ENCODE assay signal across 22 mouse cellular contexts in genomic region chr3:117310801-117311368, GRCm38 (mm10). TPM values are rescaled to one million over a fixed set of nuclear protein-coding genes. Genes with fewer than 3 reads are reported as not detected.
"Had no signal": no experiment of that assay in that cellular context is flagged by ENCODE, and none has a peak within 500 bp of the region (broad histone marks: within the 10 kb centered on the region; RNA-seq: fewer than 3 reads in every experiment).

No protein-coding gene starts in this region.

- H3K9me3 ChIP-seq: midbrain, embryonic 10.5 days; midbrain, embryonic 12.5 days; neural tube, embryonic 13.5 days; neural tube, embryonic 15.5 days; stomach, embryonic 15.5 days had no signal

- H3K27ac ChIP-seq: midbrain, embryonic 10.5 days; midbrain, embryonic 12.5 days; neural tube, embryonic 13.5 days; neural tube, embryonic 15.5 days; stomach, embryonic 15.5 days; stomach, postnatal 0 days had no signal

- H3K4me1 ChIP-seq: midbrain, embryonic 10.5 days; midbrain, embryonic 12.5 days; neural tube, embryonic 13.5 days; neural tube, embryonic 15.5 days; stomach, embryonic 15.5 days had no signal

- DNase-seq: lung, adult 18-20 months; lung, embryonic 14.5 days; lung, postnatal 10 days; lung, postnatal 4 days; midbrain, embryonic 14.5 days; retina, postnatal 1 day; right cerebral cortex, adult 18-20 months; right cerebral cortex, postnatal 25 days; right cerebral cortex, postnatal 4 days; spleen, adult 18-20 months; thymus, adult 2 months; thymus, postnatal 25 days; thymus, postnatal 4 days had no signal

- ATAC-seq: midbrain, embryonic 16.5 days had no signal

- H3K36me3 ChIP-seq: midbrain, embryonic 10.5 days; midbrain, embryonic 12.5 days; neural tube, embryonic 13.5 days; neural tube, embryonic 15.5 days; stomach, embryonic 15.5 days had no signal

- H3K4me3 ChIP-seq: midbrain, embryonic 10.5 days; midbrain, embryonic 12.5 days; myocyte; neural tube, embryonic 13.5 days; neural tube, embryonic 15.5 days; stomach, embryonic 15.5 days had no signal

- H3K9ac ChIP-seq: lung, embryonic 14.5 days; midbrain, embryonic 12.5 days; neural tube, embryonic 13.5 days; neural tube, embryonic 15.5 days; stomach, embryonic 15.5 days had no signal

RNA-seq across cellular contexts. Expression of gene Plppr4, which starts 49.8 kb away (rescaled TPM):
- total RNA-seq: megakaryocyte-erythroid progenitor cell, adult 5-6 weeks had no signal
